Mouse (Mus musculus) liver, embryonic 13.5 days (tissue): ENCODE measurements at regions not wholly inside any gene's neighbourhood (a gene's known extent, or its start where the extent isn't known, plus 50 kb on each side); places are given as distances from the start of the nearest gene placed in this dataset.

Experiments
- ATAC-seq: fragments of 200-750 bp; cut with Nextera tagmentation; 2 replicates; pipeline ENCODE4 v1.8.0; 2017; ENCODE audit warnings: low read depth, mild to moderate bottlenecking, moderate number of reproducible peaks, moderate library complexity
- DNase-seq: peaks from one replicate; pipeline ENCODE4 v3.0.0; 2022
- H3K27ac ChIP-seq: fragments of 300-500 bp; sonication (generic); 2 replicates; pipeline ENCODE4 v1.5.1; 2015; ENCODE audit warnings: moderate library complexity, mild to moderate bottlenecking, inconsistent platforms
- H3K27me3 ChIP-seq: fragments of 300-500 bp; sonication (generic); 2 replicates; pipeline ENCODE4 v1.6.1; 2015; ENCODE audit warnings: mild to moderate bottlenecking, inconsistent platforms
- H3K36me3 ChIP-seq: fragments of 300-500 bp; sonication (generic); 2 replicates; pipeline ENCODE4 v1.6.1; 2015; ENCODE audit warnings: mild to moderate bottlenecking, inconsistent platforms
- H3K4me1 ChIP-seq: fragments of 300-500 bp; sonication (generic); replicated peaks from 2 replicates; pipeline ENCODE4 v1.6.1; 2015; ENCODE audit warnings: inconsistent platforms
- H3K4me2 ChIP-seq: fragments of 300-500 bp; sonication (generic); 2 replicates; pipeline ENCODE4 v1.6.1; 2015; ENCODE audit warnings: inconsistent platforms, mild to moderate bottlenecking, moderate library complexity
- H3K4me3 ChIP-seq: fragments of 300-500 bp; sonication (generic); replicated peaks from 2 replicates; pipeline ENCODE4 v1.5.1; 2015; ENCODE audit warnings: mild to moderate bottlenecking, inconsistent platforms
- H3K9ac ChIP-seq: fragments of 300-500 bp; sonication (generic); 2 replicates; pipeline ENCODE4 v1.6.1; 2015; ENCODE audit warnings: mild to moderate bottlenecking, inconsistent platforms
- H3K9me3 ChIP-seq: fragments of 300-500 bp; sonication (generic); replicated peaks from 2 replicates; pipeline ENCODE4 v1.6.1; 2016; ENCODE audit warnings: inconsistent platforms
- WGBS: fragments of 180-500 bp; shearing (Covaris S2); methylation state at CpG from one replicate; pipeline ENCODE4 v1.1.7; 2015; ENCODE audit not compliant: insufficient replicate concordance; 5-methylcytosine and 5-hydroxymethylcytosine counted together

- DNase-seq (no peak), ATAC-seq (no peak)
- H3K9ac ChIP-seq, result no peak overlapping the region
- no peak overlapping the region for H3K4me2 ChIP-seq
- H3K9me3 ChIP-seq, result 0 out of 2 replicates have a peak, but pooled peaks cover 4% of the 10 kb centered on the region
- no peaks in the 10 kb centered on the region for H3K36me3 ChIP-seq
- H3K4me1 ChIP-seq, result no peaks in the 10 kb centered on the region
- no peaks in the 10 kb centered on the region for H3K27me3 ChIP-seq
- no peak overlapping the region for H3K27ac ChIP-seq
- no peak overlapping the region for H3K4me3 ChIP-seq
Measured at GRCm38 (mm10) chr12:49732351-49732750, 347.4 kb downstream of the Gm43517 start.

GRCm38 (mm10) chr12:49737100-49737499 is 352.1 kb downstream of the Gm43517 start:
- H3K36me3 ChIP-seq, result no peaks in the 10 kb centered on the region
- no peak overlapping the region for H3K27ac ChIP-seq
- no peak overlapping the region for H3K4me3 ChIP-seq
- no peaks in the 10 kb centered on the region for H3K9me3 ChIP-seq
- H3K27me3 ChIP-seq, result no peaks in the 10 kb centered on the region
- 66% methylated on average over 4 of the region's 4 CpGs for WGBS
- no peak overlapping the region for H3K9ac ChIP-seq
- ATAC-seq, result no peak
- H3K4me1 ChIP-seq, result no peaks in the 10 kb centered on the region
- DNase-seq, result no peak
- H3K4me2 ChIP-seq, result no peak overlapping the region

GRCm38 (mm10) chr12:49739960-49740740 is 355.2 kb downstream of the Gm43517 start:
- Histone ChIP-seq H3K4me1 (no peaks in the 10 kb centered on the region), H3K9me3 (no peaks in the 10 kb centered on the region), H3K4me3 (no peak overlapping the region), H3K27ac (no peak overlapping the region), H3K9ac (no peak overlapping the region), H3K36me3 (no peaks in the 10 kb centered on the region), H3K27me3 (no peaks in the 10 kb centered on the region), H3K4me2 (no peak overlapping the region)
- no peak for DNase-seq
- WGBS, result 71% methylated on average over 12 of the region's 12 CpGs
- no peak for ATAC-seq

- H3K27me3 ChIP-seq, result no peaks in the 10 kb centered on the region
- 55% methylated on average over 2 of the region's 2 CpGs for WGBS
- no peaks in the 10 kb centered on the region for H3K36me3 ChIP-seq
- H3K9me3 ChIP-seq, result no peaks in the 10 kb centered on the region
- H3K9ac ChIP-seq, result no peak overlapping the region
- no peak overlapping the region for H3K27ac ChIP-seq
- H3K4me1 ChIP-seq, result no peaks in the 10 kb centered on the region
- H3K4me3 ChIP-seq, result no peak overlapping the region
- DNase-seq (no peak), ATAC-seq (no peak)
- no peak overlapping the region for H3K4me2 ChIP-seq
Measured at GRCm38 (mm10) chr12:49743402-49743801, 358.4 kb downstream of the Gm43517 start.

GRCm38 (mm10) chr12:49747081-49747480 is 362.1 kb downstream of the Gm43517 start:
- WGBS, result 24% methylated on average over 2 of the region's 2 CpGs
- Histone ChIP-seq H3K9me3 (no peaks in the 10 kb centered on the region), H3K4me2 (no peak overlapping the region), H3K4me3 (no peak overlapping the region), H3K4me1 (no peaks in the 10 kb centered on the region), H3K9ac (no peak overlapping the region), H3K36me3 (no peaks in the 10 kb centered on the region), H3K27ac (no peak overlapping the region), H3K27me3 (no peaks in the 10 kb centered on the region)
- no peak for DNase-seq
- ATAC-seq, result no peak

GRCm38 (mm10) chr12:49758391-49758790 is 373.4 kb downstream of the Gm43517 start:
- no peak overlapping the region for H3K27ac ChIP-seq
- no peak overlapping the region for H3K9ac ChIP-seq
- H3K36me3 ChIP-seq, result no peaks in the 10 kb centered on the region
- H3K4me1 ChIP-seq, result no peaks in the 10 kb centered on the region
- H3K9me3 ChIP-seq, result no peaks in the 10 kb centered on the region
- 61% methylated on average over 4 of the region's 4 CpGs for WGBS
- no peak for ATAC-seq
- H3K27me3 ChIP-seq, result no peaks in the 10 kb centered on the region
- no peak overlapping the region for H3K4me3 ChIP-seq
- H3K4me2 ChIP-seq, result no peak overlapping the region
- no peak for DNase-seq

- 49% methylated on average over 2 of the region's 2 CpGs for WGBS
- ATAC-seq, result no peak
- Histone ChIP-seq H3K4me3 (no peak overlapping the region), H3K36me3 (no peaks in the 10 kb centered on the region), H3K27me3 (no peaks in the 10 kb centered on the region), H3K9me3 (no peaks in the 10 kb centered on the region), H3K9ac (no peak overlapping the region), H3K4me2 (no peak overlapping the region), H3K27ac (no peak overlapping the region), H3K4me1 (no peaks in the 10 kb centered on the region)
- DNase-seq, result no peak
Measured at GRCm38 (mm10) chr12:49764541-49764940, 379.6 kb downstream of the Gm43517 start.

- Histone ChIP-seq H3K4me3 (no peak overlapping the region), H3K9ac (no peak overlapping the region), H3K27ac (no peak overlapping the region), H3K4me1 (no peaks in the 10 kb centered on the region), H3K36me3 (no peaks in the 10 kb centered on the region), H3K27me3 (no peaks in the 10 kb centered on the region), H3K4me2 (no peak overlapping the region), H3K9me3 (no peaks in the 10 kb centered on the region)
- no peak for ATAC-seq
- 68% methylated on average over 1 of the region's 1 CpGs for WGBS
- no peak for DNase-seq
Measured at GRCm38 (mm10) chr12:49808341-49808740, 423.4 kb downstream of the Gm43517 start.

- WGBS, result 54% methylated on average over 3 of the region's 3 CpGs
- Histone ChIP-seq H3K4me1 (no peaks in the 10 kb centered on the region), H3K4me3 (no peak overlapping the region), H3K9me3 (no peaks in the 10 kb centered on the region), H3K36me3 (no peaks in the 10 kb centered on the region), H3K9ac (no peak overlapping the region), H3K4me2 (no peak overlapping the region), H3K27ac (no peak overlapping the region), H3K27me3 (no peaks in the 10 kb centered on the region)
- ATAC-seq (no peak), DNase-seq (no peak)
Measured at GRCm38 (mm10) chr12:49814653-49815052, 429.7 kb downstream of the Gm43517 start.

GRCm38 (mm10) chr12:49827769-49828168 is 442.8 kb downstream of the Gm43517 start:
- H3K9ac ChIP-seq, result no peak overlapping the region
- H3K36me3 ChIP-seq, result no peaks in the 10 kb centered on the region
- H3K4me2 ChIP-seq, result no peak overlapping the region
- no peaks in the 10 kb centered on the region for H3K9me3 ChIP-seq
- H3K4me3 ChIP-seq, result no peak overlapping the region
- no peak overlapping the region for H3K27ac ChIP-seq
- 62% methylated on average over 3 of the region's 3 CpGs for WGBS
- no peaks in the 10 kb centered on the region for H3K4me1 ChIP-seq
- DNase-seq (no peak), ATAC-seq (no peak)
- no peaks in the 10 kb centered on the region for H3K27me3 ChIP-seq

- ATAC-seq (no peak), DNase-seq (no peak)
- H3K4me2 ChIP-seq, result no peak overlapping the region
- H3K27me3 ChIP-seq, result no peaks in the 10 kb centered on the region
- no peaks in the 10 kb centered on the region for H3K36me3 ChIP-seq
- H3K4me3 ChIP-seq, result no peak overlapping the region
- H3K4me1 ChIP-seq, result no peaks in the 10 kb centered on the region
- H3K9me3 ChIP-seq, result no peaks in the 10 kb centered on the region
- H3K27ac ChIP-seq, result no peak overlapping the region
- 67% methylated on average over 4 of the region's 4 CpGs for WGBS
- no peak overlapping the region for H3K9ac ChIP-seq
Measured at GRCm38 (mm10) chr12:49828553-49828952, 443.6 kb downstream of the Gm43517 start.

- Histone ChIP-seq H3K4me3 (no peak overlapping the region), H3K36me3 (no peaks in the 10 kb centered on the region), H3K4me1 (no peaks in the 10 kb centered on the region), H3K9ac (no peak overlapping the region), H3K9me3 (no peaks in the 10 kb centered on the region), H3K27me3 (no peaks in the 10 kb centered on the region), H3K27ac (no peak overlapping the region), H3K4me2 (no peak overlapping the region)
- ATAC-seq, result no peak
- 69% methylated on average over 4 of the region's 4 CpGs for whole genome bisulfite sequencing
- DNase-seq, result no peak
Measured at GRCm38 (mm10) chr12:49830665-49831064, 445.7 kb downstream of the Gm43517 start.
